Mouse (Mus musculus) lung, postnatal 14 days (tissue): ENCODE results near the gene Evl.

Experiments
- DNase-seq: peaks from one replicate; pipeline ENCODE4 v3.0.0; 2021

Gene Evl

GRCm38 (mm10) chr12:108591586-108591985, 37.1 kb downstream of the Evl start:
- no peak for DNase-seq

GRCm38 (mm10) chr12:108592866-108593265, 38.3 kb downstream of the Evl start:
- no peak for DNase-seq

- DNase-seq = no peak
Observed at GRCm38 (mm10) chr12:108600864-108601263, 46.3 kb downstream of the Evl start.

- DNase-seq = no peak
Observed at GRCm38 (mm10) chr12:108601326-108601725, 46.8 kb downstream of the Evl start.

GRCm38 (mm10) chr12:108604546-108604945, 50.0 kb downstream of the Evl start:
- DNase-seq = no peak

- DNase-seq = no peak
Observed at GRCm38 (mm10) chr12:108605521-108606281, 51.2 kb downstream of the Evl start.

- DNase-seq = no peak
Observed at GRCm38 (mm10) chr12:108606321-108606720, 51.8 kb downstream of the Evl start.

GRCm38 (mm10) chr12:108609446-108609845, 54.9 kb downstream of the Evl start:
- no peak for DNase-seq

GRCm38 (mm10) chr12:108610255-108610654, 55.7 kb downstream of the Evl start:
- peak; percentile 18 for DNase-seq

GRCm38 (mm10) chr12:108613081-108613480, 58.6 kb downstream of the Evl start:
- DNase-seq = peak; percentile 85

GRCm38 (mm10) chr12:108617511-108617910, 63.0 kb downstream of the Evl start:
- no peak for DNase-seq

- no peak for DNase-seq
Observed at GRCm38 (mm10) chr12:108619853-108620416, 65.4 kb downstream of the Evl start.

GRCm38 (mm10) chr12:108622406-108622805, 67.9 kb downstream of the Evl start:
- DNase-seq = no peak

GRCm38 (mm10) chr12:108629556-108629955, 75.0 kb downstream of the Evl start:
- no peak for DNase-seq

GRCm38 (mm10) chr12:108630741-108631688, 76.5 kb downstream of the Evl start:
- no peak for DNase-seq

GRCm38 (mm10) chr12:108632501-108632900, 78.0 kb downstream of the Evl start:
- DNase-seq = no peak

GRCm38 (mm10) chr12:108634031-108634430, 79.5 kb downstream of the Evl start:
- no peak for DNase-seq

- DNase-seq = no peak
Observed at GRCm38 (mm10) chr12:108635501-108635900, 81.0 kb downstream of the Evl start.

GRCm38 (mm10) chr12:108637440-108637839, 82.9 kb downstream of the Evl start:
- no peak for DNase-seq

- peak; percentile 16 for DNase-seq
Observed at GRCm38 (mm10) chr12:108639126-108639525, 84.6 kb downstream of the Evl start.

GRCm38 (mm10) chr12:108642019-108642418, 87.5 kb downstream of the Evl start:
- no peak for DNase-seq

- no peak for DNase-seq
Observed at GRCm38 (mm10) chr12:108646234-108646633, 91.7 kb downstream of the Evl start.

GRCm38 (mm10) chr12:108647784-108648183, 93.3 kb downstream of the Evl start:
- peak; percentile 13 for DNase-seq
